Mouse (Mus musculus) lung, adult 2 months (tissue): ENCODE measurements around the gene Chek2. TPM values are rescaled to one million over a fixed set of nuclear protein-coding genes. Genes with fewer than 3 reads are reported as not detected.

Experiments used
- DNase-seq: peaks from one replicate; pipeline ENCODE4 v3.0.0; 2022
- H3K4me1 ChIP-seq: fragments of 200-500 bp; 2 replicates; pipeline ENCODE4 v1.6.1; 2011; ENCODE audit warnings: low read length; ENCODE audit not compliant: control insufficient read depth, insufficient read depth
- H3K4me3 ChIP-seq: fragments of 200-500 bp; replicated peaks from 2 replicates; pipeline ENCODE3; 2011; ENCODE audit warnings: low read depth, mild to moderate bottlenecking, control low read depth, low read length; ENCODE audit errors: extremely low read depth
- CTCF ChIP-seq: fragments of 200-500 bp; IDR thresholded peaks from 2 replicates; pipeline ENCODE4 v1.5.1; 2011; ENCODE audit warnings: mild to moderate bottlenecking, low read length, control low read depth; ENCODE audit not compliant: insufficient read depth
- POLR2A ChIP-seq: fragments of 200-500 bp; IDR thresholded peaks from 2 replicates; pipeline ENCODE4 v1.6.1; 2011; ENCODE audit warnings: low read depth, mild to moderate bottlenecking, control low read depth, low read length, borderline replicate concordance; ENCODE audit errors: extremely low read depth
- WGBS: fragments of 180-500 bp; shearing (Covaris S2); methylation state at CpG from one replicate; pipeline ENCODE4 v1.1.7; 2018; 5-methylcytosine and 5-hydroxymethylcytosine counted together
- polyA plus RNA-seq: library from polyadenylated mRNA; depleted of rRNA; stranded (reverse); fragments of >200 nt; gene quantifications from 2 replicates; pipeline ENCODE4 v1.2.3, GENCODE M21; 2012; rRNA removed

Gene Chek2
- polyA plus RNA-seq, 1 experiment = 4.4 TPM

GRCm38 (mm10) chr5:110897114-110897788 is 57.5 kb downstream of the Chek2 start:
- Histone ChIP-seq H3K4me3 (no peak overlapping the region), H3K4me1 (no peaks in the 10 kb centered on the region)
- no peak for TF ChIP-seq CTCF
- no peak for TF ChIP-seq POLR2A
- no peak for DNase-seq
- 62% methylated on average over 7 of the region's 7 CpGs for WGBS

GRCm38 (mm10) chr5:110898169-110898568 is 58.4 kb downstream of the Chek2 start:
- WGBS = 85% methylated on average over 7 of the region's 7 CpGs
- no peak for DNase-seq
- Histone ChIP-seq H3K4me1 (no peaks in the 10 kb centered on the region), H3K4me3 (no peak overlapping the region)
- no peak for TF ChIP-seq POLR2A
- no peak for TF ChIP-seq CTCF

GRCm38 (mm10) chr5:110898785-110899184 is 59.0 kb downstream of the Chek2 start:
- Histone ChIP-seq H3K4me3 (no peak overlapping the region), H3K4me1 (no peaks in the 10 kb centered on the region)
- TF ChIP-seq POLR2A = no peak
- no peak for TF ChIP-seq CTCF
- no peak for DNase-seq
- 83% methylated on average over 4 of the region's 4 CpGs for WGBS

GRCm38 (mm10) chr5:110900331-110900730 is 60.6 kb downstream of the Chek2 start:
- no peak for TF ChIP-seq CTCF
- TF ChIP-seq POLR2A = no peak

GRCm38 (mm10) chr5:110906708-110907107 is 66.9 kb downstream of the Chek2 start:
- TF ChIP-seq POLR2A (no peak), CTCF (no peak)
- Histone ChIP-seq H3K4me1 (no peaks in the 10 kb centered on the region), H3K4me3 (no peak overlapping the region)
- WGBS = 100% methylated on average over 1 of the region's 1 CpGs
- no peak for DNase-seq

More at GRCm38 (mm10) chr5:110900331-110900730, 60.6 kb downstream of the Chek2 start:
- DNase-seq = no peak
- Histone ChIP-seq H3K4me1 (no peaks in the 10 kb centered on the region), H3K4me3 (no peak overlapping the region)

- Histone ChIP-seq H3K4me3 (no peak overlapping the region), H3K4me1 (no peaks in the 10 kb centered on the region)
- TF ChIP-seq CTCF (no peak), POLR2A (no peak)
- no peak for DNase-seq
Measured at GRCm38 (mm10) chr5:110908879-110909278, 69.1 kb downstream of the Chek2 start.

GRCm38 (mm10) chr5:110909955-110910589 is 70.3 kb downstream of the Chek2 start:
- no peak for DNase-seq
- H3K4me3 ChIP-seq = no peak overlapping the region
- no peaks in the 10 kb centered on the region for H3K4me1 ChIP-seq
- WGBS = 89% methylated on average over 4 of the region's 4 CpGs
- no peak for TF ChIP-seq CTCF
- TF ChIP-seq POLR2A = no peak

GRCm38 (mm10) chr5:110914859-110915258 is 75.1 kb downstream of the Chek2 start:
- H3K4me1 ChIP-seq = no peaks in the 10 kb centered on the region
- WGBS = 85% methylated on average over 11 of the region's 11 CpGs
- TF ChIP-seq POLR2A (no peak), CTCF (no peak)
- H3K4me3 ChIP-seq = no peak overlapping the region
- DNase-seq = no peak

- no peak overlapping the region for H3K4me3 ChIP-seq
- 91% methylated on average over 3 of the region's 3 CpGs for WGBS
- TF ChIP-seq CTCF (no peak), POLR2A (no peak)
- no peak for DNase-seq
- H3K4me1 ChIP-seq = no peaks in the 10 kb centered on the region
Measured at GRCm38 (mm10) chr5:110916241-110916640, 76.5 kb downstream of the Chek2 start.

- Histone ChIP-seq H3K4me3 (no peak overlapping the region), H3K4me1 (no peaks in the 10 kb centered on the region)
- 89% methylated on average over 4 of the region's 4 CpGs for WGBS
- DNase-seq = no peak
- TF ChIP-seq CTCF (no peak), POLR2A (no peak)
Measured at GRCm38 (mm10) chr5:110919541-110919940, 79.8 kb downstream of the Chek2 start.

- no peak for DNase-seq
- Histone ChIP-seq H3K4me1 (no peaks in the 10 kb centered on the region), H3K4me3 (no peak overlapping the region)
- WGBS = 15% methylated on average over 1 of the region's 1 CpGs
- 0 out of 2 replicates have a peak, but pooled peaks have one; percentile 7 for TF ChIP-seq CTCF
- TF ChIP-seq POLR2A = no peak
Measured at GRCm38 (mm10) chr5:110923336-110923735, 83.6 kb downstream of the Chek2 start.

Other genes with a start within 250 kb of the Chek2 start
- 36.0 and 41.5 TPM in 2 replicates for gene Noc4l, start 186.6 kb upstream of the Chek2 start, polyA plus RNA-seq
- 14.4 and 19.6 TPM in 2 replicates for gene Ddx51, start 186.5 kb upstream of the Chek2 start, polyA plus RNA-seq
- 64.0 and 73.7 TPM in 2 replicates for gene Ep400, start 69.3 kb upstream of the Chek2 start, polyA plus RNA-seq
- gene Pus1, start 59.3 kb upstream of the Chek2 start, polyA plus RNA-seq = 11.6 and 15.9 TPM in 2 replicates
- 50.5 and 64.6 TPM in 2 replicates for gene Ulk1, start 29.9 kb upstream of the Chek2 start, polyA plus RNA-seq
- gene Hscb, start 202 bp upstream of the Chek2 start, polyA plus RNA-seq = 13.5 and 15.5 TPM in 2 replicates
- 14.4 and 16.6 TPM in 2 replicates for gene Ttc28, start 39.8 kb downstream of the Chek2 start, polyA plus RNA-seq